Mouse (Mus musculus): ENCODE measurements around the gene Egfl8. TPM values are rescaled to one million over a fixed set of nuclear protein-coding genes. Genes with fewer than 3 reads are reported as not detected.

The Egfl8 gene
- polyA plus RNA-seq, 1 experiment from 2014 or later: 0.66 TPM

DNA sequence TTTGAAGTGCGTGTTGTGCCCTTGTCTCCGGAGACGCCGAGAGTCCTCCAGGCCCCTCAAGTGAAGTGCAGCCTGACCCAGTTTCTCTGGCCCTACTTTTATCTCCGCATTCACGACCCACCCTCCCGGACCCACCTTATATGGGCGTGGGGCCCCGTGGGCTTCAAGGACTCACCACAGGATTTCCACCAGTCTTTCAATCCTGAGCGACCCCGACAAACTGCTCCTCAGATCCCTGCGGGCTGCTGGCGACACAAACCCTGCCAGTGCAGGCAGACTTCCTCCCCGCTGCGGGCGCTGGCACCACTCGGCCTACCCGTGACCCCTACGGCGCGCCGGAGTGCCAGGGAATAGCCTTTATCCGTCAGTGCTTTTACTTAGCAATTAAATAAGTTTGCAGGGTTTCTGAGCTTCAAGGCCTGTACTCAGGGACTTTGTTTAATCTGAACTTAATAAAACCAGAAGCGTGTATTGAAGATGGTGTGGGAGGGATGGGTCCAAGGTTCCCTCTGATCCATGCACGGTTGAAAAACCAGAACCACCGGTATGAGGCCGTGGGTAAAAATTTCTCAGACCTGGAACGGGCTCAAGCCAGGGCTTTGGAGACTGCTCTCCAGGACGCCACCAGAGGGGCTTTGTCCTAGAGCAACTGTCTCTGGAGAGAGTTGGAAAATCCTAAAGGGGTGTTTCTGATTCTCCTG is 12.3 kb upstream of the Egfl8 start, which contains the start of gene Ppt2:
Gene Ppt2, minus strand, starts transcription at position 568 of the 701 bp plus-strand sequence.
- ATAC-seq: 0 out of 2 replicates have a peak, but pooled peaks have one; percentile 26
- 5% methylated on average over 28 of the region's 29 CpGs for WGBS (ENCODE audit: insufficient replicate concordance)
- TF ChIP-seq EP300 (IDR thresholded peaks at IDR 0.05; ENCODE audit: low read depth): no peak
- TF ChIP-seq CTCF (IDR thresholded peaks at IDR 0.05; ENCODE audit: low read depth): no peak
- no peaks in the 10 kb centered on the region; the same call in 1 of the 2 replicates for H3K9me3 ChIP-seq (ENCODE audit: low read length)
- peaks cover 43% of the 10 kb centered on the region for H3K27me3 ChIP-seq (ENCODE audit: insufficient read depth, low read length)
- DNase-seq: peak; percentile 63
- peak within 1 kb of the TSS; percentile 92 for H3K4me2 ChIP-seq (ENCODE audit: low read depth, low read length)
- peak within 1 kb of the TSS; percentile 88 for H3K27ac ChIP-seq (ENCODE audit: low read depth)
- H3K4me3 ChIP-seq (ENCODE audit: low read depth, low read length): peak within 1 kb of the TSS; percentile 66
- peaks cover 10% of the 10 kb centered on the region; the same call in 1 of the 2 replicates for H3K36me3 ChIP-seq (replicated peaks; ENCODE audit: insufficient read depth, low read length)
- peak within 1 kb of the TSS; percentile 72 for H3K9ac ChIP-seq (replicated peaks)
- peaks cover 49% of the 10 kb centered on the region for H3K4me1 ChIP-seq (ENCODE audit: insufficient read depth)

- peak; percentile 89 for DNase-seq
- no peaks in the 10 kb centered on the region; the same call in 1 of the 2 replicates for H3K9me3 ChIP-seq (ENCODE audit: low read length)
- peaks cover 41% of the 10 kb centered on the region for H3K27me3 ChIP-seq (ENCODE audit: insufficient read depth, low read length)
- H3K27ac ChIP-seq (ENCODE audit: low read depth): peak overlapping the region; percentile 88
- peak; percentile 86 for ATAC-seq
- WGBS (ENCODE audit: insufficient replicate concordance): under 1% methylated on average over 42 of the region's 45 CpGs
- peak overlapping the region; percentile 66 for H3K4me3 ChIP-seq (ENCODE audit: low read depth, low read length)
- peak overlapping the region; percentile 72 for H3K9ac ChIP-seq (replicated peaks)
- H3K4me2 ChIP-seq (ENCODE audit: low read depth, low read length): peak overlapping the region; percentile 92
- TF ChIP-seq EP300 (IDR thresholded peaks at IDR 0.05; ENCODE audit: low read depth): no peak
- TF ChIP-seq CTCF (IDR thresholded peaks at IDR 0.05; ENCODE audit: low read depth): no peak
- peaks cover 49% of the 10 kb centered on the region for H3K4me1 ChIP-seq (ENCODE audit: insufficient read depth)
- H3K36me3 ChIP-seq (replicated peaks; ENCODE audit: insufficient read depth, low read length): peaks cover 16% of the 10 kb centered on the region
Observed at GRCm38 (mm10) chr17:34627093-34627942, 11.5 kb upstream of the Egfl8 start.

- Histone ChIP-seq H3K36me3 (replicated peaks; ENCODE audit: insufficient read depth, low read length) (peaks cover 18% of the 10 kb centered on the region), H3K27me3 (ENCODE audit: insufficient read depth, low read length) (peaks cover 35% of the 10 kb centered on the region), H3K9me3 (ENCODE audit: low read length) (no peaks in the 10 kb centered on the region), H3K27ac (ENCODE audit: low read depth) (peak overlapping the region; percentile 88), H3K4me1 (ENCODE audit: insufficient read depth) (peaks cover 43% of the 10 kb centered on the region), H3K4me2 (ENCODE audit: low read depth, low read length) (peak overlapping the region; percentile 92), H3K9ac (replicated peaks) (peak overlapping the region; percentile 72), H3K4me3 (ENCODE audit: low read depth, low read length) (peak overlapping the region; percentile 66)
- WGBS (ENCODE audit: insufficient replicate concordance): under 1% methylated on average over 18 of the region's 18 CpGs
- TF ChIP-seq EP300 (IDR thresholded peaks at IDR 0.05; ENCODE audit: low read depth): no peak
- peak; percentile 68 for TF ChIP-seq CTCF (IDR thresholded peaks at IDR 0.05; ENCODE audit: low read depth)
- DNase-seq (peak; percentile 52), ATAC-seq (peak; percentile 30)
Observed at GRCm38 (mm10) chr17:34626773-34627092, 11.0 kb upstream of the Egfl8 start.

DNA sequence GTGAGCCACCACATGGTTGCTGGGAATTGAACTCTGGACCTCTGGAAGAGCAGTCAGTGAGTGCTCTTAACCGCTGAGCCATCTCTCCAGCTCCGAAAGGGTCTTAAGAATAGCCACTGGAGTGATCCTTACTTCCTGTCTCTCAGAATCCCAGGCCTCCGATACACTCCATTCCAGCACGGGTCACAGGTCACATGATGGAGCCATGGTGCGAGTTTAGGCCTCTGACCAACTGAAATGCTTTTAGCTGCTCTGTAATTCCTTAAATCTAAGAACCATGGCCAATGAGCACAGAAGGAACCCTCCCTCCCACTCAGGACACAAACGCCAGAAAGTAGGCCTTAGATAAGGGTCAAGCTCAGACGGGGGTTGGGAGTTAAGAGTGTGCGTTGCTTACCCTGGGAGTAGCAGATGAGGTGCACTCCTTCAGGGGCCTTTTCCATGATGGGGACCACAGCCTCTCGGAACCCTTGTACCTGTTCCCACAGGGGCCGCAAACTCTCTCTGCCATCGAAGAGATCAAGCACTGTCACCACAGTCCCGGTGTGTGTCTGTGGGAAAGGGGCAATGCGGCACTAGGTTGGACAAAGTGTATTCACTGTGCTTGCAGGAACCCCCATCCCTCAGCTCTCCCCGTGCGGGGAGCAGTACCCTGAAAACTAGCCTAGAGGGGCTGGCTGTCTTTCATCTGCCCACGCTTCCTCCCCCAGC is 10.4 kb upstream of the Egfl8 start:
- WGBS (ENCODE audit: insufficient replicate concordance): 51% methylated on average over 16 of the region's 16 CpGs
- no peaks in the 10 kb centered on the region for H3K9me3 ChIP-seq (ENCODE audit: low read length)
- H3K36me3 ChIP-seq (replicated peaks; ENCODE audit: insufficient read depth, low read length): peaks cover 18% of the 10 kb centered on the region
- peak overlapping the region; percentile 92 for H3K4me2 ChIP-seq (ENCODE audit: low read depth, low read length)
- H3K9ac ChIP-seq (replicated peaks): peak overlapping the region; percentile 72
- H3K27ac ChIP-seq (ENCODE audit: low read depth): peak overlapping the region; percentile 88
- H3K4me1 ChIP-seq (ENCODE audit: insufficient read depth): peaks cover 39% of the 10 kb centered on the region
- H3K4me3 ChIP-seq (ENCODE audit: low read depth, low read length): peak overlapping the region; percentile 66
- H3K27me3 ChIP-seq (ENCODE audit: insufficient read depth, low read length): peaks cover 30% of the 10 kb centered on the region
- TF ChIP-seq EP300 (IDR thresholded peaks at IDR 0.05; ENCODE audit: low read depth) (no peak), CTCF (IDR thresholded peaks at IDR 0.05; ENCODE audit: low read depth) (no peak)
- no peak for ATAC-seq
- DNase-seq: no peak

- H3K9ac ChIP-seq (replicated peaks): no peak overlapping the region
- no peak overlapping the region for H3K27ac ChIP-seq (ENCODE audit: low read depth)
- H3K36me3 ChIP-seq (replicated peaks; ENCODE audit: insufficient read depth, low read length): peaks cover 20% of the 10 kb centered on the region
- no peak overlapping the region for H3K4me3 ChIP-seq (ENCODE audit: low read depth, low read length)
- TF ChIP-seq EP300 (IDR thresholded peaks at IDR 0.05; ENCODE audit: low read depth) (no peak), CTCF (IDR thresholded peaks at IDR 0.05; ENCODE audit: low read depth) (no peak)
- no peak overlapping the region for H3K4me2 ChIP-seq (ENCODE audit: low read depth, low read length)
- DNase-seq: no peak
- no peak for ATAC-seq
- 78% methylated on average over 3 of the region's 3 CpGs for WGBS (ENCODE audit: insufficient replicate concordance)
- H3K4me1 ChIP-seq (ENCODE audit: insufficient read depth): peaks cover 28% of the 10 kb centered on the region
- peaks cover 18% of the 10 kb centered on the region for H3K27me3 ChIP-seq (ENCODE audit: insufficient read depth, low read length)
- no peaks in the 10 kb centered on the region for H3K9me3 ChIP-seq (ENCODE audit: low read length)
Observed at GRCm38 (mm10) chr17:34624981-34625380, 9.2 kb upstream of the Egfl8 start.
